Mouse (Mus musculus) limb, embryonic 10.5 days (tissue): Measurements from ENCODE around the gene Epor. TPM values are rescaled to one million over a fixed set of nuclear protein-coding genes. Genes with fewer than 3 reads are reported as not detected.
A peak's percentile ranks its signal among the peaks of the same experiment; 100 is the strongest.

Experiments
- DNase-seq: peaks from one replicate; pipeline ENCODE4 v3.0.0-alpha.2; 2017; ENCODE audit warnings: low spot score
- H3K27ac ChIP-seq: fragments of 300-500 bp; sonication (generic); 2 replicates; pipeline ENCODE4 v1.5.1; 2016; ENCODE audit warnings: mild to moderate bottlenecking
- H3K27me3 ChIP-seq: fragments of 300-500 bp; sonication (generic); 2 replicates; pipeline ENCODE4 v1.6.1; 2016; ENCODE audit warnings: low read depth, mild to moderate bottlenecking; ENCODE audit not compliant: poor library complexity, severe bottlenecking
- H3K36me3 ChIP-seq: fragments of 300-500 bp; sonication (generic); 2 replicates; pipeline ENCODE4 v1.6.1; 2016; ENCODE audit warnings: mild to moderate bottlenecking, moderate library complexity
- H3K4me1 ChIP-seq: fragments of 300-500 bp; sonication (generic); 2 replicates; pipeline ENCODE4 v1.6.1; 2016
- H3K4me3 ChIP-seq: fragments of 300-500 bp; sonication (generic); 2 replicates; pipeline ENCODE4 v1.5.1; 2016; ENCODE audit warnings: mild to moderate bottlenecking, moderate library complexity
- H3K9me3 ChIP-seq: fragments of 300-500 bp; sonication (generic); replicated peaks from 2 replicates; pipeline ENCODE4 v1.6.1; 2016; ENCODE audit warnings: mild to moderate bottlenecking
- WGBS: fragments of 180-500 bp; shearing (Covaris S2); methylation state at CpG from one replicate; pipeline ENCODE4 v1.1.7; 2016; 5-methylcytosine and 5-hydroxymethylcytosine counted together
- polyA plus RNA-seq: library from polyadenylated mRNA; unstranded; fragments of >200 nt; fragmentation: Nextera tagmentation; extraction: Ambion mirVana; gene quantifications from 2 replicates; pipeline ENCODE4 v1.2.1, GENCODE M21; 2016

The Epor gene
- polyA plus RNA-seq, 1 experiment from 2014 or later: 8.2 TPM

DNA sequence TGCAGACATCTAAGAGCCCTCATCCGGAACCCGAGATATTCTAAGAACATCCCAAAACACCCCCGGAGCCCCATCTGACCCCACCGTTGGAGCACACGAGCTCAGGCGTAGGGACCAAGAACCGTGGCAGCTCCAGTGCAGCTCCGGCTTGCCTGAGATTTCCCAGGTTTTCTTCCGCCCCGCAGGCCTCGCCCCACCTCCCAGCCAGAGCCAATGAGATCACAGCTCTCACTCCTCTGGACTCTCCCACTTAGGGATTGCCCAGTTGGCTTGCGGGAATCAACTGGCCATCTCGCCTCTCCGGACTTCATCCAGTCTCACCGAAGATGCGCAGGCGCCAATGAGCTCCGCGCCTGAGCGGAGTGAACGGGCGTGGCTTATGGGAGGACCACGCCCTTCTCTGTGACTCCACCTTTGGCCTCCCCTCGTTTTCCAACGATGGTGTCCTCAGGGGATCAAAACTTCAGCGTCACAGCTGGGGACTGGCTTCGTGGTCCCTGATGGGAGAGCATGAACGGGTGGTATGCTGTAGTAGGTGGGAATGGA, 36.0 kb downstream of the Epor start, which contains the start of the genes Ccdc159 and Tmem205:
TSS of gene Ccdc159 (plus strand) at position 264 of the 546 bp plus-strand sequence.
TSS of gene Tmem205 (minus strand) at position 349 of the 546 bp plus-strand sequence.
- Histone ChIP-seq H3K36me3 (peaks cover 10% of the 10 kb centered on the region; the same call in 1 of the 2 replicates), H3K4me3 (peak within 1 kb of the TSS; percentile 56), H3K9me3 (no peaks in the 10 kb centered on the region), H3K4me1 (peaks cover 10% of the 10 kb centered on the region), H3K27ac (peak within 1 kb of the TSS; percentile 71), H3K27me3 (no peaks in the 10 kb centered on the region)
- under 1% methylated on average over 28 of the region's 28 CpGs for WGBS
- peak; percentile 90 for DNase-seq

DNA sequence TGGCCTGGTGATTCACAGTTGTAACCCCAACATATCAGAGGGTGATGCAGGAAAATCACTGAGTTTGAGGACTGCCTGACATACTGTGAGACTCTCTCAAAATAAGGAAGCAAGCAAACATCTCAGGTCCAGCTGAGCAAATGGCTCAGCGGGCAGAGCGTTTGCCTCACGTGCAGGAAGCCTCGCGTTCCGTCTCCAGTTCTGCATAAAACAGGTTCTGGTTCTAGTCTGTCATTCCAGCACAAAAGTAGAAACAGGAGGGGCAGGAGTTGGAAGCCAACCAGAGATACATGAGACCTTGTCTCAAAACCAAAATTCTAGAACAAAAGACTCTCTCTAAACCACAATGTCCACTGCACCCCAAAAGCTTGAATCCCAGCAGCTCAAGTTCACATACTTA, 36.5 kb downstream of the Epor start:
- Histone ChIP-seq H3K27me3 (no peaks in the 10 kb centered on the region), H3K4me1 (peaks cover 10% of the 10 kb centered on the region), H3K9me3 (no peaks in the 10 kb centered on the region), H3K27ac (peak overlapping the region; percentile 71; the same call in 1 of the 2 replicates), H3K36me3 (peaks cover 10% of the 10 kb centered on the region; the same call in 1 of the 2 replicates), H3K4me3 (peak overlapping the region; percentile 56)
- DNase-seq: no peak
- WGBS: 5% methylated on average over 6 of the region's 6 CpGs

DNA sequence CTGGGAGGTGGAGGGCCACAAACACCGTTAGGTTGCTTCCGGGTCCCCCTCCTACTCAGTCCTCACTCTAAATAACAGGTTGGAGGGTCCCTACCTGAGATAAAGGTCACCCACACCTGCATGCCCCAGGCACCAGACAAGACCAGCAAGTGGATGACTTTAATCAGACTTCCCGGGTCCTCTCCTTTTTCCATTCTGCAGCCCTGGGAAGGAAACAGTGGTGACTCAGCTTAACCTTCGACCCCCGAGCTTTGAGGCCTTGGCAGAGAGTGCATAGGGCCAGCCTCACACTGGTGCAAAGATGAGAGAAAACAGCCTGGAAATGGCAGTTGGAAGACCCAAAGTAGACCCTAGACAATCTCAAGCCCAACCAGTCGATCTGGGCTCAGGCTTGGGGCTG, 37.2 kb downstream of the Epor start:
- no peak for DNase-seq
- WGBS: 78% methylated on average over 6 of the region's 6 CpGs
- peaks cover 10% of the 10 kb centered on the region for H3K4me1 ChIP-seq
- 0 out of 2 replicates have a peak, but pooled peaks cover under 1% of the 10 kb centered on the region for H3K27me3 ChIP-seq
- H3K36me3 ChIP-seq: peaks cover 10% of the 10 kb centered on the region; the same call in 1 of the 2 replicates
- H3K4me3 ChIP-seq: peak overlapping the region; percentile 56
- H3K27ac ChIP-seq: peak overlapping the region; percentile 71; the same call in 1 of the 2 replicates
- no peaks in the 10 kb centered on the region for H3K9me3 ChIP-seq

DNA sequence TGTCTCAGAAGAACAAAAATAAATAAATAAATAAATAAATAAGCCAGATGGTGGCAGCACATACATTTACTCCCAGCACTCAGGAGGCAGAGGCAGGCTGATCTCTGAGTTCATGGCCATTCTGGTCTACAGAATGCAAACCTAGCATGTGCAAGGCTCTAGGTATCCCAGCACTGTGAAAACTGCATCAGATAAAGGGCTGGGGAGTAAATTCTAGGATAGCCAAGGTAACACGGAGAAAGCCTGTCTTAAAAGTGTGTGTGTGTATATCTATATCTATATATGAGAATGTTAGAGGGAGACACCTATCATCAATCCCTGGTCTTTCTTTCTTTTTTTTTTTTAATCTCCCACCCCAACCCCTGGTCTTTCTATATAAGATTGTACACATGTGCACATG, 37.8 kb downstream of the Epor start:
- WGBS: 93% methylated on average over 1 of the region's 1 CpGs

DNA sequence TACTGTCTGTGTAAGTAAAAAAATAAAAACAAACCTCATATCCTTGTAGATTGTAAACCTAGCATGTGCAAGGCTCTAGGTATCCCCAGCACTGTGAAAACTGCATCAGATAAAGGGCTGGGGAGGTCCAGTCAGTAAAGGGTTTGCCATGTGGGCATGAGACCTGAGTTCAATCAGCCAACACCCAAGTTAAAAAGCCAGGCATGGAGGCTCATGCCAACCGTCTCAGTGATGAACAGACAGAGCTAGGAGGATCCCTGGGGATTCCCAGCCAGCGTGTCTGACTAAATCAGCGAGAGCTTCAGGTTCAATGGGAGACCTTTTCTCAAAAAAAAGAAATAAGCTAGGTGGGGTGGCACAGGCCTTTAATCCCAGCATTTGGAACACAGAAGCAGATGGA, 38.3 kb downstream of the Epor start:
- no peak overlapping the region for H3K27ac ChIP-seq
- H3K4me1 ChIP-seq: peaks cover 10% of the 10 kb centered on the region
- peaks cover 10% of the 10 kb centered on the region; the same call in 1 of the 2 replicates for H3K36me3 ChIP-seq
- no peak overlapping the region for H3K4me3 ChIP-seq
- H3K9me3 ChIP-seq: no peaks in the 10 kb centered on the region
- 86% methylated on average over 3 of the region's 3 CpGs for WGBS
- peaks cover 3% of the 10 kb centered on the region; the same call in 1 of the 2 replicates for H3K27me3 ChIP-seq
- DNase-seq: no peak

More for the DNA sequence above, 37.8 kb downstream of the Epor start:
- Histone ChIP-seq H3K27me3 (peaks cover 3% of the 10 kb centered on the region; the same call in 1 of the 2 replicates), H3K36me3 (peaks cover 10% of the 10 kb centered on the region; the same call in 1 of the 2 replicates), H3K9me3 (no peaks in the 10 kb centered on the region), H3K4me1 (peaks cover 10% of the 10 kb centered on the region), H3K27ac (no peak overlapping the region), H3K4me3 (no peak overlapping the region)
- DNase-seq: no peak

DNA sequence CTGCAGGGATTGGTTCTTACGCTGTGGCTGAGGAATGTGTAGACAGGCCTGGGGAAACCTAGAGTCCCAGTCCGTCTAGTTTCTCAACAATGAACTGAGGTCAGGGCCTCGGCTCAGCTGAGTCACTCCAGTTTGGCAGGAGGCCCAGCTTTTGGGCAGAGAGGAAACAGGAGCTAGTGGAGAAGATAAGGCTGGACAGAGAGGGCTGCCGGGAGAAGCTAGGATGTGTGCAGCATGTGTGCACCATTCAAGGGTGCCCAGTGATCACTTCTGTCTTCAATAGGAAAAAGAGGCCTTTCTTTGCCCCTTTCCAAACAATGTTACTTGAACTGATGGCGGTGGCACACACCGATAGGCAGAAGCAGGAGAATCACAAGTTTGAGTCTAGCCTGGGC, 39.2 kb downstream of the Epor start:
- H3K27me3 ChIP-seq: peaks cover 3% of the 10 kb centered on the region; the same call in 1 of the 2 replicates
- no peak overlapping the region for H3K27ac ChIP-seq
- no peak for DNase-seq

DNA sequence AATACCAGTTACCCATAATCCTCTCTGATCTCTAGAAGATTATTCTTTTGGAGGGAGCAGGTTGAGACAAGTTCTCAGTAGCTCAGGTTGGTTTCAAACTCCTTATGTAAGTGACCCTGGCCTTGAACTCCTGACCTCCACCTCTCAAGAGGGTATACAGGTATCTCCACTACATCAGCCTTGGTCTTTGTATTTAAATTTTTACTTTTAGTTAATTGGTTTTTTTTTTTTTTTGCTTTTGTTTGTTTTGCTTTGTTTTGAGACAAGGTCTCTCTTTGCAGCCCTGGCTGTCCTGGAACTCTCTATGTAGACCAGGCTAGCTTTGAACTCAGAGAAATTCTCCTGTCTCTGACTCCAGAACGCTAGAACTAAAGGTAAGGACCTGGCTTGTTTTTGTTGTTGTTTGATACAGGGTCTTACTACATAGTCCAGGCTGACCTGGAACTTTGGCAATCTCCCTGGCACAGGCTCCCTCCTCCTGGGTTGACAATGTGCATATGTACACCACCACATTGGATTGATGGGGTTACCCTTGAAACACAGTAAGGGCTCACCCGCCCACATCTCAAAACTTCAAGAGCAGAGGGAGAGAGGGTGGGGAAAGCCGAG, 39.7 kb downstream of the Epor start:
- peaks cover 10% of the 10 kb centered on the region; the same call in 1 of the 2 replicates for H3K36me3 ChIP-seq
- H3K27ac ChIP-seq: no peak overlapping the region
- peaks cover 11% of the 10 kb centered on the region for H3K4me1 ChIP-seq
- no peak for DNase-seq
- no peaks in the 10 kb centered on the region for H3K9me3 ChIP-seq
- no peak overlapping the region for H3K4me3 ChIP-seq
- 86% methylated on average over 3 of the region's 3 CpGs for WGBS
- peaks cover 3% of the 10 kb centered on the region; the same call in 1 of the 2 replicates for H3K27me3 ChIP-seq

More for the DNA sequence above, 39.2 kb downstream of the Epor start:
- Histone ChIP-seq H3K9me3 (no peaks in the 10 kb centered on the region), H3K4me3 (no peak overlapping the region), H3K4me1 (peaks cover 10% of the 10 kb centered on the region), H3K36me3 (peaks cover 10% of the 10 kb centered on the region; the same call in 1 of the 2 replicates)
- 90% methylated on average over 6 of the region's 6 CpGs for WGBS

DNA sequence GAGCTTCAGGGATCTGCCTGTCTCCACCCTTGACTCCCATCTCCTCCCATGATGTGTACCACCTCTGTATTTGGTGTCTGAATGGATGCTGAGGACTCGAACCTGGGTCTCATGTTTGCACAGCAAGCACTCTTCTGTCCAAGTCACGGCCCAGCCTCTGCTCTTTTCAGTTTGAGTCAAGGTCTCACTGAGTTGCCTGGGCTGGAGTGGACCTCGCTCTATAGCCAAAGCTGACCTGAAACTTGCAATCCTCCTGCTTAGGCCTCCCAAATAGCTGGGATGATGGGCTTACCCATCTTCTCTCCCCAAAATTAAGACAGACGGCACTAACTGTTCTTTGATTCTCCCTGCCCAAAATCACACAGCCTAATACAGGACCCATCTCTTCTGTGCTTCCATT, 40.3 kb downstream of the Epor start:
- Histone ChIP-seq H3K27ac (no peak overlapping the region), H3K36me3 (peaks cover 10% of the 10 kb centered on the region; the same call in 1 of the 2 replicates), H3K27me3 (peaks cover 3% of the 10 kb centered on the region; the same call in 1 of the 2 replicates), H3K9me3 (no peaks in the 10 kb centered on the region), H3K4me1 (peaks cover 17% of the 10 kb centered on the region), H3K4me3 (no peak overlapping the region)
- no peak for DNase-seq
- 88% methylated on average over 4 of the region's 4 CpGs for WGBS

DNA sequence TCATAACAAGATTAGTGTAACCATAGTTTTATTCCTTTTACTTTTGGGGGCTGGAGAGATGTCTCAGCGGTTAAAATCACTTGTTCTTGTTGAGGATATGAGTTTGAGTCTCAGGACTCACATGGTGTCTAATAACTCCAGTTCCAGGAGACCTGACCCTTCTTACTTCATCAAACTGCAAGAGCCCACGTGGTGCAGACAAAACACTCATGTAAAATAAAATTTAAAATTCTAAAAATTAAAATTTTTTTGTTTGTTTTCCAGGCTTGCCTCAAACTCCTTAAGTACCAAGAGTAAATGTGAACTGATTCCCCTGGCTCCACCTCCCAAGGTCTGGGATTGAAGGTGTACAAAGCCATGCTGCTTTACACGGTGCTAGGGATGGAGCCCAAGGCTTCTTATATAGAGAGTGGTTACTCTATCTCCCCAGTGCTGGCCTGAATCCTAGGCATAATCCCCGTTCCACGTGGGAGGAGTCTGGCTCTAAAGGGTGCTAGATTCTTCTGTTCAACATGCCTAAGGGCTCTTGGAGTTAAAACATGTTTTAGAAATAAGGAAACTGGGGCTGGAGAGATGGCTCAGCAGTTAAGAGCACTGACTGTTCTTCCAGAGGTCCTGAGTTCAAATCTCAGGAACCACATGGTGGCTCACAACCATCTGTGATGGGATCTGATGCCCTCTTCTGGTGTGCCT, 44.5 kb downstream of the Epor start:
- peak overlapping the region; percentile 64 for H3K4me3 ChIP-seq
- no peak overlapping the region for H3K27ac ChIP-seq
- DNase-seq: no peak

DNA sequence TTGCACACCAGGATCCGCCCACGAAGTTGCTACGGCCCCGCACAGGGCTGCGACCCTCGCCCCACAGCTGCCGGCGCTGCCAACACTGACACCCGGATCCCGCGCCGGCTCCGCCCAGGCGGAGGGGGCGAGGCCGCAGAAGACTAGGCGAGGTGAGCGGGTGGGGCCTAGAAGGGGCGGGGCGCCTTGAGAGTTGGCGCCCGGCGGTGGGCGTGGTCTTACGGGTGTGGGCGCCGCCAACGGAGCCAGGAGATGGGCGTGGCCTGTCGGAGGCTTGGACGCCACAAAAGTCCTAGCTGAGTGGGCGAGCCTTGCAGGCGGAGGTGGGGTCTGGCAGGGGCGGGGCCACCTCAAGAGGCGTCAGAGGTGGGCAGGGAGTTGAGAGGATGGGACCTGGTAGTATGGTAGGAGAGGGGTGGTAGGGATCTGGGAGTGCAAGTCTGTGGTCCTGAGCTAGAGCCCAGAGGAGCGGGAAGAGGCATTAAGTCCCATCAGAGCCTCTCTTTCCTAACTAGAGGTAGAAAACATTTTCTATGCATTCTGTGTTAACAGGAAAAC, 45.2 kb downstream of the Epor start, which contains the start of gene Rab3d:
TSS of gene Rab3d (minus strand) at position 158 of the 558 bp plus-strand sequence.
- Histone ChIP-seq H3K4me1 (peaks cover 15% of the 10 kb centered on the region), H3K36me3 (no peaks in the 10 kb centered on the region), H3K27me3 (peaks cover 41% of the 10 kb centered on the region), H3K9me3 (no peaks in the 10 kb centered on the region), H3K27ac (peak within 1 kb of the TSS; percentile 58), H3K4me3 (peak within 1 kb of the TSS; percentile 64)
- peak; percentile 97 for DNase-seq
- WGBS: under 1% methylated on average over 36 of the region's 36 CpGs

More for the DNA sequence above, 44.5 kb downstream of the Epor start:
- Histone ChIP-seq H3K27me3 (peaks cover 41% of the 10 kb centered on the region), H3K4me1 (peaks cover 15% of the 10 kb centered on the region), H3K36me3 (no peaks in the 10 kb centered on the region), H3K9me3 (no peaks in the 10 kb centered on the region)
- 21% methylated on average over 5 of the region's 5 CpGs for WGBS

DNA sequence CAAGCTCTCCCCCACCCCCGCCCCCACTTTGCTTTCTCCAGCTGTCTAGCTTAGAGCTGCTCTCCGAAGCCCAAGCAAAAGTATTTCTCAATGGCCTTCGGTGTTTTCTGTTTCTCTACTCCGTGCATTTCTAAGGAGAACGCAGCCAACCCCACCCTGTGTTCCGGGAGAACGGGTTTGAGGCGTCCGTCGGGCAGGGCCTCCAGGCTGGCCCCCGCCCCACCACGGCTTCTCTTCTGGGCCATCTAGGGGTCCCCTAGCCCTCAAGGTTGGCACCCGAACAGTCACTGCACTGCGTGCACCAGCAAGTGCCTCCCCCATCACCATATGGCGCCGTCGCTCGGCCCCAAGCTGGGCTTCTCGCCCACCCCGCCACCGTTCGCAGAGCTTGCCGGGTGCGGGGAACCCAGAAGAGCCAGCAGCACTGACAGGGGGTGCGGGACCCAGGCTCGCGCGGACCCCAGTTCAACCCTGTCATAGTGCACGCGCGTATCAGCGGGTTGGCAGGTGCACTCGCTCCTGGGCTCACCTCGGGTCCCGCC, 45.7 kb downstream of the Epor start:
- peaks cover 15% of the 10 kb centered on the region for H3K4me1 ChIP-seq
- peak; percentile 44 for DNase-seq
- H3K27me3 ChIP-seq: peaks cover 41% of the 10 kb centered on the region
- H3K36me3 ChIP-seq: no peaks in the 10 kb centered on the region
- peak overlapping the region; percentile 58 for H3K27ac ChIP-seq
- 4% methylated on average over 35 of the region's 35 CpGs for WGBS
- H3K9me3 ChIP-seq: no peaks in the 10 kb centered on the region
- peak overlapping the region; percentile 64 for H3K4me3 ChIP-seq

DNA sequence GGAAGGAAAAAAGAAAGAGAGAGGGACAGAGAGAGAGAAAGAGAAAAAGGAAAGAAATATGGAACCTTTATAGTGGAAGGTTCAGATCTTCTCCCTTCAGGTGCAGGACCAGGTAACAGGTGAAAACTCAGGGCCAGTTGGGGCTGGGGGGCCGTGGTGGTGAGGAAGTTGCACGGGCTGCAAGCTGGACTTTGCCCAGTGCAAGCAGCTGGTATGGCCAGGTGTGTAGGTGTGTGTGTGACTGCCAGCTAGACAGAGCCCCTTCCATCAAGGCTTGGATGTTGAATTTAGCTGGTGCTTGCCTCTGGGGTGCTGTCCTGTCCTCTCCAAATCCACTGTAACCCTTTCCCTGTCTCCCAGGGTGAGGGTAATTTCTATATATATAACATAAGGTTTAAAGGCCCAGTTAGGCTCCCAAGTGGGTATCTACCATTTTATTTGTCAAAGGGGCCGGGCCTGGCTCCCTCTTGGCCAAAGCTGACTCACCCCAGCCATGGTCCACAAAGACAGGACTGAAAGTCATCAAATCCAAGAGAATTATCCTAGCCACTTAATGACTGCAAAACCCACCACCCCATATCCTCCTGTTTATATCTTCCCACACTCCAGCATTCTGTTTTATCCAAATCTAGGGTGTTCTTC, 46.3 kb downstream of the Epor start:
- no peak for DNase-seq
- 65% methylated on average over 3 of the region's 3 CpGs for WGBS
- Histone ChIP-seq H3K9me3 (no peaks in the 10 kb centered on the region), H3K4me1 (peaks cover 15% of the 10 kb centered on the region), H3K27ac (no peak overlapping the region), H3K4me3 (peak overlapping the region; percentile 64), H3K36me3 (no peaks in the 10 kb centered on the region), H3K27me3 (peaks cover 41% of the 10 kb centered on the region)
